Mouse (Mus musculus) ES-Bruce4 (cell line): ENCODE measurements at regions not wholly inside any gene's neighbourhood (a gene's known extent, or its start where the extent isn't known, plus 50 kb on each side); places are given as distances from the start of the nearest gene placed in this dataset.

Source experiments
- CTCF ChIP-seq: IDR thresholded peaks from one replicate; pipeline ENCODE4 v1.8.1; 2011; ENCODE audit warnings: low read depth, low read length
- EP300 ChIP-seq: IDR thresholded peaks from 2 replicates; pipeline ENCODE4 v1.6.1; 2011; ENCODE audit warnings: low read depth, low read length; ENCODE audit not compliant: insufficient read depth
- POLR2A ChIP-seq: IDR thresholded peaks from one replicate; pipeline ENCODE4 v1.8.1; 2011; ENCODE audit warnings: low read length; ENCODE audit not compliant: insufficient read depth

- TF ChIP-seq CTCF (no peak), POLR2A (no peak), EP300 (no peak)
Observed at GRCm38 (mm10) chr9:69651608-69652007, 109.1 kb downstream of the Foxb1 start.
